Mouse (Mus musculus): ENCODE data around the gene Rpl23.
A peak's percentile ranks its signal among the peaks of the same experiment; 100 is the strongest.
"Not testable (repeated sequence)": the region's sequence is repeated elsewhere in the genome, so short reads cannot be mapped to it uniquely, and the experiment has no call there.

Rpl23 gene

DNA sequence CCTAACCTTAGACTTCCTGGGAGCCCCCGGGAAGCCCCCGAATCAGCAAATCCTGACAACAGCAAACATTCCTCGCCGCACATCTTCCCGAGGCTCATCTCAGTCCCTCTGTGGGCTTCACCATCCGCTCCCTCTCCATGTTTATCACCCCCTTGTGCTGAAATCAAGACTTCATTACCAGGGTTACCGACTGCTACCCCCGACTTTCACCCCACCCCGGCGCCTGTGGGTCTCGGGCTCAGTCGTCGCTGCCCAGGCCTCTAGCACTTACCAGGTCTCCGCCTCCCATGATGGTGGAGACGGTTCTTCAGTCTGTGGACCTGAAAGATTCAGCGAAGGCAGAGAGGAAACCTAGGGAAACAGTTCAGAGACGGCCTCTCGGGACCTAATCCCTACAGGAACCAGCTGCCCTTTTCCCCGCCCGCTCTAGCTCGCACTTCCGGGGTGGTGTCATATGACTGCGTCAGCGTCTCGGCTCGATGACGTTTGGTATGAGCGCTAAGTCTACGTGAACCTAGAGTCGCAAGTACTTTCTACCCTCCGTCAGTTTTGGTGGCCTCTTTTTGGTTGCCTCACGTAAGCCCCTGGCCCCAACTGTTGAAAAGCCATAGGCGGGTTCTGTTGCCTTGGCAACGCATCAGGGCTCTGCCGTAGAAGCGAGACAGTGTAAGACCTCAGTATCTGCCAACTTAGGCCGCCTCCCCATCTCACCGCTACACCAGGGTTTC lies 15.9 kb downstream of the Rpl23 start, which contains the start of gene Cwc25:
Cwc25 (minus strand) TSS at position 403 of the 728 bp plus-strand sequence.
- peak; percentile 94 to 96 for DNase-seq (ENCODE audit: low spot score in 2 of 2)

DNA sequence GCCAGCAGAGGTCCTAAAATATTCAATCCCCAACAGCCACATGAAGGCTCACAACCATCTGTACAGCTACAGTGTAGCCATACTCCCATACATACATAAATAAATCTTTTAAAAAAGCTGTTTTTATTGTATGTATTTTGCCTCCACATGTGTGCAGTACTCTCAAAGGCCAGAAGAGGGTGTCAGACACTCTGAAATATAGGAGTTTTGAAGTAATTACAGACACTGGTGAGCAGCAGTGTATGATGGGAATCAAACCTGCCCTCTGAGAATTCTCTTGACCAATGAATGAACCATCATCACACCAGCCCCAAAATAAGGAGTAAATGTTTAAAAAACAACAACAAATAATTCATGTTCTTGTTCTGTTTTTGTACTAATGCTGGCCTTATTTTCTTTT lies 20.6 kb downstream of the Rpl23 start:
- DNase-seq (ENCODE audit: low spot score in 2 of 2) = no peak

DNA sequence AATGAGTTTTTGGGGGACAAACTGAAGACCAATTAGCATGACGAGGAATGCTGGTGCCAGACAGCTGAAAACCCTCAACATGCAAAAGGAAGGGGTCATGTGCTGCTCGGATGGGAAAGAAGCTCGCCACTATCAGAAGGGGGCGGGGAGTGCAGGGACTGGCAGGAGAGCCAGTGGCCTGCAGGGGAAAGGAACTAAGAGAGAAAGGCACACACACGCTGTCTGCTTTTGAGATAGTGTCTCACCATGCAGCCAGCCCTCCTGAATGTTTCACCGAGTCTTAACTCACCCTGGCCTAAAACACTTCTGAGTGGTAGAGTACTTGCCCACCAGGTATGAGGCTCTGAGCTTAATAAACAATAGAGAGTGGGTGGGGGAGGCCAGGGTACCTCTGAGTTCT lies 23.3 kb downstream of the Rpl23 start:
- no peak for DNase-seq (ENCODE audit: low spot score in 2 of 2)

- no peak for DNase-seq (ENCODE audit: low spot score in 2 of 2)
Observed at GRCm38 (mm10) chr11:97758125-97758524, 24.1 kb downstream of the Rpl23 start.

DNA sequence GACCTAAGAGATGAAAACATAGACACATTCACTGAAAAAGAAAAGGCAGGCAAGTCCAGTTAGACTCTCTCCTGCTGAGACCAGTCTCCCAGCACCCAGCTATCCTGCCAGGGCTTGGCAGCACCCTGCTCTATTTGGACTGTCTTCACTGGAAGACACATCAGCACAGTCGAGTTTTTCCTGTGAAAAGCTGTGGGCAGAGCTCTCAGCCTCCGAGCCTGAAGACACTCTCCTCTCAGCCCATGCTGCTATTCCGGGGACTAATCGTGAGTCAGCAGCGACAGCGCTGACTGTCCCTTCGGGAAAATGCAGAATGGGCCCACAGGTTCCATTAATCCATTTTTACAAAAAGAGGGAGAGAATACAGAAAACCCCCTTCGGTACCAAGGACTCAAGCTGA lies 29.0 kb downstream of the Rpl23 start:
- no peak for DNase-seq (ENCODE audit: low spot score in 2 of 2)

DNA sequence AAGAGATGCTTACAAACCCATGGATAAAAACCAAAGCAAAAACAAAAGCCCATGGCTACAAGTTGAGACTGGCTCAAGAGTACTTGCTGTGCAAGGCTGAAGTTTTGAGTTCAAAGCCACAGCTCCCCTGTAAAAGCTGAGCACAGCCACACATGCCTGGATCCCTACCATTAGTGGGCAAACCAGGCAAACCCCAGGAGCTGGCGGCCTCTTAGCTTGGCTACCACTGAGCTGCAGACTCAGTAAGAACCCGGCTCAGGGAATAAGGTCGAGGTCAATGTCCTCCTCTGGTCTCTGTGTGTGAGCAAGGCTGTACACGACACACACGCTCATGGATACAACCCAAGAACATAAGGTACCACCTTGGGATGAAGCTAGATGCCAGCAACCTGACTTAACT lies 33.7 kb downstream of the Rpl23 start:
- DNase-seq (ENCODE audit: low spot score in 2 of 2) = no peak

- DNase-seq (ENCODE audit: low spot score in 2 of 2) = no peak
Observed at GRCm38 (mm10) chr11:97747773-97748172, 34.5 kb downstream of the Rpl23 start.

DNA sequence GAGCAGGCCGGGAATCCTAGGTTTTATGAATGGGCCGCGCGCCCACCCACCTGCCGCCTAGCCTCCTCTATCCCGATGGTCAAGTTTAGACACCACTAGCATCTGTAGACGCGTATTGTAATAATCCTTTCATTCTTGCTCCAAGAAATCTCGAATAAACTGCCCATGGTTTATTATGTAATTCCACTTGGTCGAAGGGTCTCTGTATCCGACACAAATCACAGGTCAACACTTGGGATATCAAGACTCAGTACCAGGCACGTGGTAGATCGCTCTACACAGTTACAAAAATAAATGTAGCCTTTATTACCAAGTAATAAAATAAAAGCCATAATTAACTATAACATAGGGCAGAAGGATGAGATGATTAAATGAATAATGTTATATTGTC lies 36.9 kb downstream of the Rpl23 start:
- DNase-seq (ENCODE audit: low spot score in 2 of 2) = no peak

DNA sequence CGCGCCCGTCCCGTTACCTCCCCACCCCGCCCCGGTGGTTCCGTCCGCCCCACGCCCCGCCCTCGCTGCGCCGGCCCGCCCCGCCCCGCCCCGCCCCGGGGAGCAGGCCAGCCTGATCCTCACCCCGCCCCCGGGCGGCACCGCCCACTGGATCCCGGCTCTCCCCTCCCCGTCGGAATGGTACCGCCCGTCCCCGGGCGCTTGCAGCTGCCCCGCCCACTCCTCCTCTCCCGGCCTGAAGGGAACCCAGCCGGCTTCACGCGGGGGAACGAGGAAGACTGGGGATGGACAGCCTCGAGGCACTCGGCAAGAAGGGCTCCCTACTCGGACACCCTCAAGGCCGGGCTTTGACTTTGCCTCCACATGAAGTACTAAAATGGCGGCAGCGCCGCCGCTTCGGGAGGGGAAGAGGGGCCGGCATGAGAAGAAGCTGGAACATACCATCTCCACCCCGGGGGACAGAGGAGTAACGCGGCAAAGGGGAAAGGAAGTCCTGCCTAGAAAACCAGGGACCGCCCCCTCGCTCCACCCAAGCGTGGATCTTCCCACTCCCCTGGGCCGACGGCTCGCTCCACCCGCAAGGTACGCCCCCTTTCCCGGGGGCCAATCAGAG lies 37.4 kb downstream of the Rpl23 start:
- DNase-seq (ENCODE audit: low spot score in 2 of 2) = peak; percentile 98

DNA sequence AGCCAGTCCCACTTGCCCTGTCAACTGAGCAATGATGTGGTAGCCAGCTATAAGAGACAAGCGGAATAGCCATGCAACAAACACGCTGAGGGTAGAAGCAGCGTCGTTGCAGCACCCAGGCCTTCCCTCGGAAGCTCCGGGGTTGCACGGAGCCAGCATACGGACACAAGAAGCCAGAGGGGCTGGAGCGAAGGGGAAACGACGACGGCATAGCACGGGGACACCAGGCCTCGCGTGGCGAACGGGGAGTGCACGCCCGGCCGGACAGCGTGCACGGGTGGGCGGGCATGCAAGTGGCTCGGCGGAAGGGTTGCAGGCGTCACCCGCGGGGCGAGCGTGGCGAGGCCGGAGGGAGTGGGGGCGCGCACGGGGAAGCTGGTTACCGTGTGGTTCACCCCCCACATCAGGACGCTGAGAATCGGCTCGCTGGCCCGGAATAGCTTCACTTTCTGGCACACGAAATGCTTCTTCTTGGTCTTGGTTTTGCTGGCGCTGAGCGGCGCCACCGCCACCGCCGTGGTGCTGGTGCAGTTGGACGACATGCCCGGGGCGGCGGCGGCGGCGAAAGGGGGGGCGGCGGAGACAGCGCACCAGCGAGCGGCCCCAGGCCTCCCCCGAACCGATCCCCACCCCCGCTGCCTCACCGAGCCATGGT lies 38.0 kb downstream of the Rpl23 start, which contains the start of gene Pip4k2b:
Pip4k2b (minus strand) TSS at position 642 of the 655 bp plus-strand sequence.
- DNase-seq (ENCODE audit: low spot score in 2 of 2) = peak in 1 of 2 experiments; percentile 53

DNA sequence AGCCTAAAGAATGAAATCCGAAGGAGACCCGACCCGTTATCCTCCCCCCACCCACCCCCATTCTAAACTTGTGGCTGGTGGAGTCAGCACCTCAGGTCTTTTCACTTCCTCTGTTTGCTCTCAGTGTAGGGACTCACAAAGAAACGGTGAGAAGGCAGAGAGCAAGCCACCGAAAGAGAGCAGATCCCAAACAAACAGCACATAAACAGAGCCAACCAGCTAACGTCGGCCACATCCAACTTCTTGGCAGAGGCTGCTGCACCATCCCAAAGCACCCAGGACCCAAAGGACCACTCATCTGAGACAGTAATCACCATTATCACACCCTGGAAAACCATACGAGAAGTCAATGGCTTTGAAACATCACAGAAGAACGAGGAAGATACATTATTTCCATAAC lies 38.8 kb downstream of the Rpl23 start:
- no peak for DNase-seq (ENCODE audit: low spot score in 2 of 2)

GRCm38 (mm10) chr11:97742591-97742990 lies 39.6 kb downstream of the Rpl23 start:
- no peak for DNase-seq (ENCODE audit: low spot score in 2 of 2)

DNA sequence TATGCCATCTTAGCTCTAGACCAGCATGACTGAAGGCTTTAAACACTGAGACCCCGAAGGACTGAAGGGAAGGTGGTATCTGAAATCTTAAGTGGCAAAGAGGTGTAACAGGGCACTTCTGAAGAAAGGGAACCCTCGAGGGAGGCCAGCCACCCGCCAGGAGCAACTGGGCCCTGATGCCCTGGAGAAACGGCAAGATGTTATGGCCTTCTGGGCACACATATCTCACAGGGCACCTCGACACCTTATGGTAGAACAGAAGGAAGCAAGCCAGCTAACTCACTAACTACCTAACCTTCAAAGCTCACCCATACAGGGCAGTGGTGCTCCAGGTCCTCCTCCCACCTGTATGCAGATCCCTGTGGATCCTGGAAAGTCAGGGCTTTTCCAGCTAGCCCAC lies 40.1 kb downstream of the Rpl23 start:
- no peak for DNase-seq (ENCODE audit: low spot score in 2 of 2)

- DNase-seq (ENCODE audit: low spot score in 2 of 2) = no peak
Observed at GRCm38 (mm10) chr11:97740190-97740589, 42.0 kb downstream of the Rpl23 start.

DNA sequence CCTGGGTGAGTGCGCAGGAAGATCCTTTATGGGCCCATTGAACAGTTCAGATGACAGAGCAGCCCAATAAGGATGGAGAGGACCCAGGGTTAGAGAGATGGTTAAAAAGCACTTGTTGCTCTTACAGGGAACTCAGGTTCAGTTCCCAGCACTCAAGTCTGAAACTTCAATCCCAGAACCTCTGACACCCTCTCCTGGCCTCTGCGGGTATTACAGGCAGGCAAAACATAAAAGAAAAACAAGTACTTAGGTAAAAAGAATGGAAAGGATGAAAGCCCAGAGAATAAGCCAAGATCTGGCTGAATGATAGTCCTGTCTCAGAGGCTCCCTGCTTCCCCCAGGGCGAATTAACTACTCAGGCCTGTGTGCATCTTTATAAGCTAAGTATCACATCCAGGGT lies 43.1 kb downstream of the Rpl23 start:
- no peak for DNase-seq (ENCODE audit: low spot score in 2 of 2)

DNA sequence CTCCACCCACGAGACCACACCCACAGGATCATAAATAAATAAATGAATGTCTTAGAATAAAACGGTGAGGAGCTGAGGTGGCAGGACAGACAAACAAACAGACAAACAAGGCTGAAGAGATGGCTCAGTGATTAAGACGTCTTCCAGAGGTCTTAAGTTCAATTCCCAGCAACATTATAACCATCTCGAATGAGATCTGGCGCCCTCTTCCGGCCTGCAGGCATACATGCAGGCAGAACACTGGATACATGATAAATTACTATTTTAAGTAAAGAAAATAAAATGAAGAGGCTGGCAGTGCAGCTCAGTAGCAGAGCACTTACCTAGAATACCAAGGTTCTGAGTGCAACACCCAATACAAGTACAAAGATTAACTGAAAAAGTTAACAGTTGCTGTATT lies 43.5 kb downstream of the Rpl23 start:
- no peak for DNase-seq (ENCODE audit: low spot score in 2 of 2)

DNA sequence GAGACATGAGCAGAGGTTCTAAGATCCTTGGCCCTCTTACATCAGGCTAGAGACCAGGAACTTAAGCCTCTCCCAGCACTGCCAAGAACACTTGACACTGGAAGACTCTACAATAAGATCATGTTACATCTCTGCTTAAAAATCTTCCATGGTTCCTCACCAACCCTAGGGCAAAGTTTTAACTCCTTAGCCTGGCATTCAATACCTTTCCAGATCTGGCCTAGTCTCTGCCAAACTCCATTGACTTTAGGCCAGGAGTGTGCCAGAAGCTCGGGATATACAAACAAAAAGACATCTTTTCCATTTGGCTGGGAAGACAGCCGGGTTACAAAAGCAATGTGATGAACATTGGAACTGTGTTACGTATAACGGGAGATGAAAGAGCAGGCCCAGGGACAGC lies 44.6 kb downstream of the Rpl23 start:
- no peak for DNase-seq (ENCODE audit: low spot score in 2 of 2)

GRCm38 (mm10) chr11:97736645-97737044 lies 45.6 kb downstream of the Rpl23 start:
- DNase-seq (ENCODE audit: low spot score in 2 of 2) = no peak

- DNase-seq (ENCODE audit: low spot score in 2 of 2) = not testable (repeated sequence)
Observed at GRCm38 (mm10) chr11:97734810-97735209, 47.4 kb downstream of the Rpl23 start.

DNA sequence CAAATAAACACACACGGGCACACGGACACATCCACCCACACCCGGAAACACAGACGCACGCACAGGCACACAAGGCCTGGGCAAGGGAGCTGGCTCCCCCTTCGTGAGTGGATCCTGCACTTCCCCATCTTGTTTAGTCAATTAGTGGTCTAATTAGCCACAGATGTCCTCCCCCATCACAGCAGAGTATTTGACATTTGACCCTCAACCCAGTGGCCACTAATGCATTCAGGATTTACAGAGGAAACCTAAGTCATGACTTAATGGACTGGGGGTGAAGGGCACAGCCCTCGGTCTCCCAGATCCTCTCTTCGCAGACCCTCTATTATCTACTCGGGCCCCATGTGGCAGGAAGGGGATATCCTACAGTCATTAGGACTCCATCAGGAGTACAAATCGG lies 48.5 kb downstream of the Rpl23 start:
- DNase-seq (ENCODE audit: low spot score in 2 of 2) = no peak

- DNase-seq (ENCODE audit: low spot score in 2 of 2) = no peak
Observed at GRCm38 (mm10) chr11:97728730-97729129, 53.5 kb downstream of the Rpl23 start.

DNA sequence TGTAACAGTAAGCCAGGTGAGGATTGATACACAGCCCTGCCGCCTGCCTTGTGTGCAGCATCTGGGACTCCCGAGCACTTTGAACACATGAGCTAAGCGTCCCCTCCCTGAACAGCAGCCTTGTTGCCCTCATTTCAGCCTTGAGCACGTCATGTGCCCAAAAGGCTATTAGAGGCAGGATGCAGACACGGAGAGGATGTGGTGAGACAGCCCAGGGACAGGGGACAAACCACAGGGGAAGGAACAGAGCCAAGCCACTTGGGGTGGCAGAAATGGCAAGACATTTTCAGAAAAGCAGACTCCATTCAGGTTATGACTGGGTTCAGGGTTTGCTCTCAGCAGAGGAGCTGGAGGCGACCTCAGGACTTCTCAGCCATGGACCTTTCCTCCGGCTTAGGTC lies 53.9 kb downstream of the Rpl23 start:
- DNase-seq (ENCODE audit: low spot score in 2 of 2) = no peak

Data from frontal cortex, postnatal 10 days (tissue).